ENCODE assay signal across 16 mouse cellular contexts in genomic region chr2:110275424-110275823, GRCm38 (mm10). TPM values are rescaled to one million over a fixed set of nuclear protein-coding genes. Genes with fewer than 3 reads are reported as not detected.
DNase-seq lines count a peak whose midpoint lies in the region; ATAC-seq and TF ChIP-seq lines count a peak whose summit lies in the region.
"Had no signal": no experiment of that assay in that cellular context is flagged by ENCODE, and none has a peak within 500 bp of the region (broad histone marks: within the 10 kb centered on the region; RNA-seq: fewer than 3 reads in every experiment).

No protein-coding gene starts in this region.

- no peaks in the 10 kb centered on the region for H3K4me1 ChIP-seq in heart, embryonic 12.5 days (replicated peaks)
- H3K4me1 ChIP-seq in lung, embryonic 15.5 days, result 0 out of 2 replicates have a peak, but pooled peaks cover 3% of the 10 kb centered on the region
- H3K4me1 ChIP-seq: hindbrain, embryonic 15.5 days; limb, embryonic 12.5 days had no signal

- no peaks in the 10 kb centered on the region for H3K27me3 ChIP-seq in heart, embryonic 12.5 days (replicated peaks)
- H3K27me3 ChIP-seq in lung, embryonic 15.5 days, result no peaks in the 10 kb centered on the region
- H3K27me3 ChIP-seq: hindbrain, embryonic 15.5 days; limb, embryonic 12.5 days had no signal

- no peak for TF ChIP-seq CTCF in brain, embryonic 14.5 days (IDR thresholded peaks at IDR 0.05; ENCODE audit: borderline replicate concordance, extremely low read depth, insufficient read depth, insufficient read length)

- intact Hi-C loops in heart, postnatal 10 days (cut with DNase I), result no loop called here

- H3K4me3 ChIP-seq in heart, embryonic 12.5 days, result no peak overlapping the region
- H3K4me3 ChIP-seq in lung, embryonic 15.5 days, result no peak overlapping the region
- H3K4me3 ChIP-seq: hindbrain, embryonic 15.5 days; limb, embryonic 12.5 days had no signal

- H3K27ac ChIP-seq in heart, embryonic 12.5 days (ENCODE audit: poor library complexity, severe bottlenecking), result no peak overlapping the region
- 0 out of 2 replicates have a peak overlapping the region, but pooled peaks have one; percentile 12 for H3K27ac ChIP-seq in lung, embryonic 15.5 days
- H3K27ac ChIP-seq: hindbrain, embryonic 15.5 days; limb, embryonic 12.5 days had no signal

- DNase-seq in heart, postnatal 10 days, result peak; percentile 18 to 22
- DNase-seq in lung, adult 18-20 months, result no peak
- peak; percentile 47 for DNase-seq in brain, embryonic 14.5 days (ENCODE audit: low read depth)
- DNase-seq in layer of hippocampus, adult 8-10 months (ENCODE audit: low spot score in 2 of 2), result peak; percentile 4 to 18
- no peak for DNase-seq in urinary bladder, postnatal 25 days (ENCODE audit: low spot score)
- no peak for DNase-seq in adrenal gland, adult (ENCODE audit: inconsistent age in 2 of 2, low spot score in 1 of 2)
- DNase-seq: cerebellum, adult 2 months; embryo, embryonic 11 days; kidney, adult 8-10 months had no signal

- no peak overlapping the region for H3K9ac ChIP-seq in heart, embryonic 12.5 days
- no peak overlapping the region for H3K9ac ChIP-seq in lung, embryonic 15.5 days
- H3K9ac ChIP-seq: hindbrain, embryonic 15.5 days; limb, embryonic 12.5 days had no signal

- WGBS in heart, embryonic 12.5 days, result 66% methylated on average over 2 of the region's 2 CpGs
- WGBS in lung, embryonic 15.5 days, result 57% methylated on average over 2 of the region's 2 CpGs

- ATAC-seq in heart, embryonic 12.5 days (ENCODE audit: insufficient number of reproducible peaks, low FRiP score), result no peak
- ATAC-seq in lung, embryonic 15.5 days (ENCODE audit: borderline replicate concordance, extremely low read depth, low FRiP score, low TSS enrichment), result no peak
- ATAC-seq: activated CD4-positive, CD25-positive, alpha-beta regulatory T cell, adult 4 months had no signal

- no peak for TF ChIP-seq POLR2A in brain, embryonic 14.5 days (IDR thresholded peaks at IDR 0.05; ENCODE audit: borderline replicate concordance, extremely low read depth, insufficient read depth, insufficient read length, poor library complexity, severe bottlenecking)

- no peaks in the 10 kb centered on the region for H3K36me3 ChIP-seq in heart, embryonic 12.5 days
- no peaks in the 10 kb centered on the region for H3K36me3 ChIP-seq in lung, embryonic 15.5 days
- H3K36me3 ChIP-seq: hindbrain, embryonic 15.5 days; limb, embryonic 12.5 days had no signal

- no peak overlapping the region for H3K4me2 ChIP-seq in heart, embryonic 12.5 days
- H3K4me2 ChIP-seq in lung, embryonic 15.5 days, result no peak overlapping the region
- H3K4me2 ChIP-seq: hindbrain, embryonic 15.5 days; limb, embryonic 12.5 days had no signal

- H3K9me3 ChIP-seq in heart, embryonic 12.5 days (replicated peaks), result 0 out of 2 replicates have a peak, but pooled peaks cover 2% of the 10 kb centered on the region
- H3K9me3 ChIP-seq in lung, embryonic 15.5 days, result no peaks in the 10 kb centered on the region
- H3K9me3 ChIP-seq: hindbrain, embryonic 15.5 days; limb, embryonic 12.5 days had no signal

RNA-seq across cellular contexts. Expression of gene Bbox1, which starts 38.9 kb away (rescaled TPM):
- total RNA-seq in heart, postnatal 10 days (2021), result under 1 TPM; 0.12 to 0.14 TPM
- polyA plus RNA-seq in heart, embryonic 12.5 days (2016; fragmentation: Nextera tagmentation; extraction: Ambion mirVana), result 0.04 TPM in 1 of 2 replicates, not detected in the other
- 0.25 and 0.39 TPM in 2 replicates for polyA plus RNA-seq in lung, embryonic 15.5 days (2015; fragmentation: Nextera tagmentation; extraction: Ambion mirVana)
- polyA plus RNA-seq in brain, embryonic 14.5 days (2012; rRNA removed), result 0.08 and 0.14 TPM in 2 replicates
- total RNA-seq in layer of hippocampus, adult 8-10 months (2022), result 1 to 10 TPM; 1.1 to 2.0 (median 1.3) TPM
- total RNA-seq: neutrophil, adult 5-6 weeks had no signal
- polyA plus RNA-seq: forebrain, embryonic 11.5 days had no signal

Comparison
In these comparisons a context has a peak if more than half of its experiments do, and no peak if none do; other contexts are left out.
1. DNase-seq: peak in heart, postnatal 10 days (2 of 2), brain, embryonic 14.5 days (single experiment) and layer of hippocampus, adult 8-10 months (2 of 2); none in lung, adult 18-20 months (0 of 2), urinary bladder, postnatal 25 days (single experiment) and adrenal gland, adult (0 of 2).